ENCODE assay signal across 24 mouse cellular contexts in the genomic region with DNA sequence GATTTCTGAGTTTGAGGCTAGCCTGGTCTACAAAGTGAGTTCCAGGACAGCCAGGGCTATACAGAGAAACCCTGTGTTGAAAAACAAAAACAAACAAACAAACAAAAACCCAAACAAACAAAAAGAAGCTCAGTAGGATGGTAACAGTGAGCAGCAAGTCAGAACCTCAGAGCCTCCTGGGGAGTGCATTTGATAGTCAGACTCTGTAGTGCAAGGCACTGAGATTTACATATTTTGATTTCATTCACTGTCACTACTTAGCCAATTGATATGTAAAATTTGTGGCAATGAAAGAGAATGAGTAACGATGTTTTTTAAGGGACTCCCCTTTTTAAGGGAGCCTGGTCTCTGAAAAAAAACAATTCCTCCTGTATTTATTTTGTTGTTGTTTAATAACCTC.
A peak's percentile ranks its signal among the peaks of the same experiment; 100 is the strongest.
DNase-seq lines count a peak whose midpoint lies in the region; ATAC-seq lines count a peak whose summit lies in the region.
"Had no signal": no experiment of that assay in that cellular context is flagged by ENCODE, and none has a peak within 500 bp of the region (broad histone marks: within the 10 kb centered on the region; RNA-seq: fewer than 3 reads in every experiment).

No protein-coding gene starts in this region.

- no peak overlapping the region for H3K9ac ChIP-seq in forebrain, embryonic 14.5 days (ENCODE audit: low read length)
- no peak overlapping the region for H3K9ac ChIP-seq in forebrain, embryonic 11.5 days (ENCODE audit: low read length)
- H3K9ac ChIP-seq in forebrain, embryonic 16.5 days (replicated peaks; ENCODE audit: low read depth, low read length): no peak overlapping the region
- H3K9ac ChIP-seq in forebrain, embryonic 12.5 days: no peak overlapping the region
- H3K9ac ChIP-seq: embryonic facial prominence, embryonic 13.5 days; embryonic facial prominence, embryonic 15.5 days had no signal

- WGBS in forebrain, embryonic 14.5 days: 22% methylated on average over 1 of the region's 1 CpGs
- WGBS in forebrain, embryonic 11.5 days: 43% methylated on average over 1 of the region's 1 CpGs
- 10% methylated on average over 1 of the region's 1 CpGs for WGBS in forebrain, embryonic 16.5 days
- 35% methylated on average over 1 of the region's 1 CpGs for WGBS in forebrain, embryonic 12.5 days

- no peaks in the 10 kb centered on the region for H3K27me3 ChIP-seq in forebrain, embryonic 14.5 days (replicated peaks; ENCODE audit: control insufficient read depth, insufficient read depth, low read length)
- no peaks in the 10 kb centered on the region for H3K27me3 ChIP-seq in forebrain, embryonic 11.5 days (ENCODE audit: control insufficient read depth, insufficient read depth, low read length)
- H3K27me3 ChIP-seq in forebrain, embryonic 16.5 days (replicated peaks; ENCODE audit: control insufficient read depth, insufficient read depth, low read length): no peaks in the 10 kb centered on the region
- H3K27me3 ChIP-seq in forebrain, embryonic 12.5 days: no peaks in the 10 kb centered on the region
- H3K27me3 ChIP-seq: embryonic facial prominence, embryonic 13.5 days; embryonic facial prominence, embryonic 15.5 days had no signal

- H3K36me3 ChIP-seq in forebrain, embryonic 14.5 days (ENCODE audit: control insufficient read depth, insufficient read depth, low read length): no peaks in the 10 kb centered on the region
- H3K36me3 ChIP-seq in forebrain, embryonic 11.5 days (ENCODE audit: control insufficient read depth, insufficient read depth, low read length): no peaks in the 10 kb centered on the region
- no peaks in the 10 kb centered on the region for H3K36me3 ChIP-seq in forebrain, embryonic 16.5 days (ENCODE audit: control insufficient read depth, insufficient read depth)
- no peaks in the 10 kb centered on the region for H3K36me3 ChIP-seq in forebrain, embryonic 12.5 days (replicated peaks)
- H3K36me3 ChIP-seq: embryonic facial prominence, embryonic 13.5 days; embryonic facial prominence, embryonic 15.5 days; G1E had no signal

- H3K4me3 ChIP-seq in forebrain, embryonic 14.5 days (ENCODE audit: low read depth, low read length): no peak overlapping the region
- no peak overlapping the region for H3K4me3 ChIP-seq in forebrain, embryonic 11.5 days (ENCODE audit: low read depth, low read length)
- no peak overlapping the region for H3K4me3 ChIP-seq in forebrain, embryonic 16.5 days (replicated peaks; ENCODE audit: low read length)
- no peak overlapping the region for H3K4me3 ChIP-seq in forebrain, embryonic 12.5 days (replicated peaks)
- H3K4me3 ChIP-seq: embryonic facial prominence, embryonic 13.5 days; embryonic facial prominence, embryonic 15.5 days; erythroblast, embryonic 14.5 days; gastrocnemius, adult 2 months had no signal

- H3K4me2 ChIP-seq in forebrain, embryonic 14.5 days (ENCODE audit: low read length): no peak overlapping the region
- no peak overlapping the region for H3K4me2 ChIP-seq in forebrain, embryonic 11.5 days (ENCODE audit: low read depth, low read length, severe bottlenecking)
- no peak overlapping the region for H3K4me2 ChIP-seq in forebrain, embryonic 16.5 days (ENCODE audit: low read length)
- H3K4me2 ChIP-seq in forebrain, embryonic 12.5 days: no peak overlapping the region
- H3K4me2 ChIP-seq: embryonic facial prominence, embryonic 13.5 days; embryonic facial prominence, embryonic 15.5 days had no signal

- H3K4me1 ChIP-seq in forebrain, embryonic 14.5 days (ENCODE audit: control insufficient read depth, insufficient read depth, low read length): no peaks in the 10 kb centered on the region
- no peaks in the 10 kb centered on the region for H3K4me1 ChIP-seq in forebrain, embryonic 11.5 days (replicated peaks; ENCODE audit: control insufficient read depth, insufficient read depth, low read length)
- H3K4me1 ChIP-seq in forebrain, embryonic 16.5 days (replicated peaks; ENCODE audit: control insufficient read depth, insufficient read depth, low read length): no peaks in the 10 kb centered on the region
- no peaks in the 10 kb centered on the region for H3K4me1 ChIP-seq in forebrain, embryonic 12.5 days
- H3K4me1 ChIP-seq: embryonic facial prominence, embryonic 13.5 days; embryonic facial prominence, embryonic 15.5 days had no signal

- no peak overlapping the region for H3K27ac ChIP-seq in forebrain, embryonic 14.5 days (ENCODE audit: low read depth, low read length)
- no peak overlapping the region for H3K27ac ChIP-seq in forebrain, embryonic 11.5 days (ENCODE audit: low read depth, low read length)
- H3K27ac ChIP-seq in forebrain, embryonic 16.5 days (ENCODE audit: low read length): no peak overlapping the region
- H3K27ac ChIP-seq in forebrain, embryonic 12.5 days: no peak overlapping the region
- H3K27ac ChIP-seq: embryonic facial prominence, embryonic 13.5 days; embryonic facial prominence, embryonic 15.5 days; gastrocnemius, adult 2 months had no signal

- intact Hi-C loops in heart, postnatal 10 days (cut with DNase I): no loop called here

- peak; percentile 81 for ATAC-seq in forebrain, embryonic 14.5 days
- no peak for ATAC-seq in forebrain, embryonic 11.5 days (replicated peaks; ENCODE audit: low FRiP score)
- peak; percentile 64 for ATAC-seq in forebrain, embryonic 16.5 days
- no peak for ATAC-seq in forebrain, embryonic 12.5 days (ENCODE audit: low FRiP score)
- ATAC-seq in inflammation-experienced regulatory T-cells, adult 6 months: no peak
- ATAC-seq: activated CD4-positive, CD25-positive, alpha-beta regulatory T cell, adult 4 months; Patski had no signal

- DNase-seq in forebrain, embryonic 14.5 days (ENCODE audit: low spot score): peak; percentile 20
- DNase-seq in forebrain, embryonic 11.5 days (ENCODE audit: low spot score): no peak
- DNase-seq in ES-CJ7 (ENCODE audit: low read depth, low spot score) (peak; percentile 69), R1 (ENCODE audit: low read depth, low spot score) (peak; percentile 81)
- DNase-seq in heart, postnatal 10 days: no peak
- DNase-seq: adrenal gland, adult 8-10 months; adrenal gland, postnatal 14 days; adrenal gland, postnatal 36 days; cerebellum, adult 18-20 months; cerebellum, adult 8-10 months; cerebellum, adult 9-11 months; cerebellum, postnatal 14 days; cerebellum, postnatal 36 days; embryo, embryonic 11 days; gastrocnemius, adult 2 months had no signal

- H3K9me3 ChIP-seq in forebrain, embryonic 14.5 days (replicated peaks; ENCODE audit: control insufficient read depth, low read length): no peaks in the 10 kb centered on the region
- H3K9me3 ChIP-seq in forebrain, embryonic 11.5 days (ENCODE audit: control insufficient read depth, low read length): no peaks in the 10 kb centered on the region
- H3K9me3 ChIP-seq in forebrain, embryonic 16.5 days (ENCODE audit: control insufficient read depth, low read length): no peaks in the 10 kb centered on the region
- H3K9me3 ChIP-seq in forebrain, embryonic 12.5 days: no peaks in the 10 kb centered on the region
- H3K9me3 ChIP-seq: embryonic facial prominence, embryonic 13.5 days; embryonic facial prominence, embryonic 15.5 days; G1E had no signal

Comparison
In these comparisons a context has a peak if more than half of its experiments do, and no peak if none do; other contexts are left out.
1. ATAC-seq: peak in forebrain, embryonic 14.5 days (single experiment) and forebrain, embryonic 16.5 days (single experiment); none in forebrain, embryonic 11.5 days (single experiment), forebrain, embryonic 12.5 days (single experiment) and inflammation-experienced regulatory T-cells, adult 6 months (single experiment).
2. DNase-seq: peak in forebrain, embryonic 14.5 days (single experiment), ES-CJ7 (single experiment) and R1 (single experiment); none in forebrain, embryonic 11.5 days (single experiment) and heart, postnatal 10 days (0 of 2).